Mouse (Mus musculus): Measurements from ENCODE around the gene Olfr1513.
"Not testable (repeated sequence)": the region's sequence is repeated elsewhere in the genome, so short reads cannot be mapped to it uniquely, and the experiment has no call there.

Gene Olfr1513

DNA sequence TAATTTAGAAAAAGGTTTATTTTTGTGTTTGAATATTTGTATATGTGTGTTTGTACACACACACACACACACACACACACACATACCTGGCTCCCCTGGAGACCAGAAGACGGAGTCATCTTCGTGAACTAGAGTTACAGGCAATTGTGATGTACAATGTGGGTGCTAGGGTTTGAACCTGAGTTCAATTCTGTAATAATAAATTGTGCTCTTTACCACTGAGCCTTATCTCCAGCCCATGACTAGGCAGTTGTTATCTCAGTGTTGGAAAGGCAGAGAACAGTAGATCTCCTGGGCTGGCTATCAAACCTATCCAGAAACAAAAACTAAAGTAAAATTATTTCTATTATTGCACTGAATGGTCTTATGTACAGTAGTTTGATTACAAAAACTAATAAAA is 50.1 kb downstream of the Olfr1513 start:
- DNase-seq: no peak

DNA sequence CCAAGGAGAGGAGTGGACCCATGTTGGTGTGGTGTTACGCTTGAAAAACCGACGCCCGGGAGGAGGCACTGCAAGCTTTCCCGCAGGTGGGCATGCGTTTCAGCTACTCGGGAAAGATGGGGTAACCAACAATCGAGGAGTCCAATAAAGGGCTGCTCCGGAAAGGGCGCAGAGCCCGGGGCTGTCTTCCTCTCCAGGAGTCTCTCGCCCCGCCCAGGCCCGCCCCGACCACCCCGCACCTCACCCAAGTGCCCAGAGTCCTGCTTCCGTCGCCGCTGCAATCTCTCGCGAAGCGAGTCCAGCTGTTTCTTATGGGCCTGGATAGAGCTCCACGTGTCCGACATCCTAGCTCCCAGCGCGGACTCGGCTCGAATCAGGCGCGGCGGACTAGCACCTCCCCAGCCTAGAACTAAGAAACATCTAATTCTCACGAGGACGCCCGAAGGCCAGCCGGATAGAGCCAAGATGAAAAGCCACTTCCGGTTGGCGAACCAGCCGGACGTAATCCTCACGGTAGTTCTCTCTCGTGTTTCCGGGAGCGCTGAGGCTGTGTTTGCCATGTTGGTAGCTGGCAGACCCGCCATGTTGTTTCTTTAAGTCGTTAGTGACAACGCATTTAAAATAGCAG is 51.5 kb downstream of the Olfr1513 start, which contains the start of gene Mettl3:
Gene Mettl3 (minus strand): TSS at position 485 of the 628 bp plus-strand sequence.
- peak; percentile 86 to 87 for DNase-seq

DNA sequence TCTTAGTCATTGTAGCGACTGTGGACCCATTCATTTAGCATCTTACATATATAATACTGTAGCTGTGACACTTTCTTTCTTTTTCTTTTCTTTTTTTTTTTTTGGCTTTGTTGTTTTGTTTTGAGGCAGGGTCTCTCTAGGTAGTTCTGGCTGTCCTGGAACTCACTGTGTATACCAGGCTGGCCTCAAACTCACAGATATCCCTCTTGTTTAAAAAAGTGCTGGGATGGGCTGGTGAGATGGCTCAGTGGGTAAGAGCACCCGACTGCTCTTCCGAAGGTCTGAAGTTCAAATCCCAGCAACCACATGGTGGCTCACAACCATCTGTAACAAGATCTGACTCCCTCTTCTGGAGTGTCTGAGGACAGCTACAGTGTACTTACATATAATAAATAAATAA is 52.7 kb downstream of the Olfr1513 start:
- DNase-seq: not testable (repeated sequence)

All from thymus, postnatal 36 days (tissue).